Mouse (Mus musculus): ENCODE measurements around the gene Gm21698.
"Not testable (repeated sequence)": the region's sequence is repeated elsewhere in the genome, so short reads cannot be mapped to it uniquely, and the experiment has no call there.

Gm21698 gene

GRCm38 (mm10) chr5:25988550-25988949 is at the start of gene Gm21698:
Gene Gm21698 (minus strand): TSS chr5:25988650.
- not testable (repeated sequence) for DNase-seq (ENCODE audit: low read depth, low spot score)

- DNase-seq (ENCODE audit: low read depth, low spot score), result not testable (repeated sequence)
Observed at GRCm38 (mm10) chr5:26022816-26023215, 34.4 kb upstream of the Gm21698 start, which contains the start of gene Gm5862. Gene Gm5862 (minus strand): TSS chr5:26022916.

- not testable (repeated sequence) for DNase-seq (ENCODE audit: low read depth, low spot score)
Observed at GRCm38 (mm10) chr5:26007697-26008096, 19.2 kb upstream of the Gm21698 start.

GRCm38 (mm10) chr5:26006937-26007695 is 18.7 kb upstream of the Gm21698 start:
- peak; percentile 49 for DNase-seq (ENCODE audit: low read depth, low spot score)

- DNase-seq (ENCODE audit: low read depth, low spot score), result not testable (repeated sequence)
Observed at GRCm38 (mm10) chr5:26004698-26005097, 16.2 kb upstream of the Gm21698 start, which contains the start of gene Gm1979. Gene Gm1979 (minus strand): TSS chr5:26004798.

- DNase-seq (ENCODE audit: low read depth, low spot score), result not testable (repeated sequence)
Observed at GRCm38 (mm10) chr5:25972563-25972962, 15.9 kb downstream of the Gm21698 start, which contains the start of gene Gm21680. Gene Gm21680 (minus strand): TSS chr5:25972663.

GRCm38 (mm10) chr5:25957050-25957449 is 31.4 kb downstream of the Gm21698 start:
- DNase-seq (ENCODE audit: low read depth, low spot score), result not testable (repeated sequence)

- DNase-seq (ENCODE audit: low read depth, low spot score), result peak; percentile 18
Observed at GRCm38 (mm10) chr5:25956611-25957010, 31.8 kb downstream of the Gm21698 start.

GRCm38 (mm10) chr5:25954317-25954716 is 34.1 kb downstream of the Gm21698 start, which contains the start of gene Gm21671:
Gene Gm21671 (minus strand): TSS chr5:25954417.
- DNase-seq (ENCODE audit: low read depth, low spot score), result not testable (repeated sequence)

GRCm38 (mm10) chr5:25945391-25945790 is 43.1 kb downstream of the Gm21698 start:
- not testable (repeated sequence) for DNase-seq (ENCODE audit: low read depth, low spot score)

GRCm38 (mm10) chr5:25942281-25942680 is 46.2 kb downstream of the Gm21698 start, which contains the start of gene Gm21663:
Gene Gm21663 (minus strand): TSS chr5:25942381.
- not testable (repeated sequence) for DNase-seq (ENCODE audit: low read depth, low spot score)
